Mouse (Mus musculus): Measurements from ENCODE around the gene Tmem222. TPM values are rescaled to one million over a fixed set of nuclear protein-coding genes. Genes with fewer than 3 reads are reported as not detected.
A peak's percentile ranks its signal among the peaks of the same experiment; 100 is the strongest.

Gene Tmem222
- polyA plus RNA-seq, 1 experiment = 92.6 TPM

GRCm38 (mm10) chr4:133285299-133285698 lies 7.7 kb upstream of the Tmem222 start:
- no peak for DNase-seq (ENCODE audit: low spot score)

DNA sequence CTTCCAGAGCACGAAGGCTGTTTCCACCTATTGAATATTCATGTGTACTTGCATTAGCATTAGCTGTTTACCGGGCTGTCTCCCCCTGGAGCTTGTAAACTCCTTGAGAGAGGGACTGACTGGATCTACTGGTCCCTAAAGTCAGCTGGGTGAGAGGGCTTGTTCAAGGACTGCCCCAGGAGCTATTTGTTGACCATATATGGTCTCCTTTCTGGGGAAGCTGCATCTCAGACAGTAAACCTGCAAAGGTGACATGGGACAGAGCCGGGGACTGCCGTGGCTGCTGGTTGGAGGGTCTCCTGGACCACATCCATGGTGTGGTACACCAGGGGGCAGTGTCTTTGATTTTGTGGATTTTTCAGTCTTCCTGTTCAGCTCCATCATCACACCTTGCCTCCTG lies 5.1 kb upstream of the Tmem222 start:
- no peak for DNase-seq (ENCODE audit: low spot score)

- DNase-seq (ENCODE audit: low spot score) = no peak
These were observed 4.4 kb upstream of the Tmem222 start for GRCm38 (mm10) chr4:133281951-133282481.

- no peak for DNase-seq (ENCODE audit: low spot score)
These were observed 3.9 kb upstream of the Tmem222 start for GRCm38 (mm10) chr4:133281513-133281912.

GRCm38 (mm10) chr4:133278482-133278881 lies 890 bp upstream of the Tmem222 start:
- no peak for DNase-seq (ENCODE audit: low spot score)

DNA sequence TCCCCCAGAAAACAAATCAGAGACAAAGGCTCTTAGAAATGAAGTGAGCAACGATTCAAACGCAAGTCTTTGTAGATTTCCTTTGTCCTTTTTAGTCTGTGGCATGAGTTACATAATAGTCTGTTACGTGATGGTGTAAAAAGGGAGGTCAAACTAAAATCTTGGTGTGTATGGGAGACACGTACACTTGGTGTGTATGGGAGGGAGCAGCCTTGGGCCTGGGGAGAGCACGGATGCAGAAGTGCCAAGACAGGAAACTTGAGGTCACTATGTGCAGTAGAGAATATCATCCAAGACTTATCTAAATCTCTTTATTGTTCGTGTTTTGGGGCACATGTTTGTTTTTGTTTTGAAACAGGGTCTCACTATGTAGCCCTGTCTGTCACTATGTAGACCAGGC lies 475 bp upstream of the Tmem222 start:
- DNase-seq (ENCODE audit: low spot score) = no peak

DNA sequence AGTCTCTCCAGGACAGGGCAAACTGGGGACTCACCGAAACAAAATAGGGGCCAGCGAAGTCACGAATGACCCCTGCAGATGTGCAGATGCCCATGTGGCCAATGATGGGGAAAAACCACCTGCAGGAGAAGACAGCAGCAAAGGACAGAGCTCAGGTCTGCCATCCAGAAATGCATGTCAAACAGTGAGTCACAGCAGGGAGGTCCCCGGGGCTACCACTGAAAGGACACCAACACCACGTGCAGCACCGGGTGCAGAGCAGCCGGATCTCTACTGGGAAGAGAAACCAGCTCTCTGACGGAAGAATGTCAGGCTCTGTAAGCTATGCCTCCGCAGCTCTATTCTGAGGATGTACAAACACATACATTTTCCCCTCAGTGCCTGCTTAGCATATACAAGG lies 6.7 kb downstream of the Tmem222 start:
- no peak for DNase-seq (ENCODE audit: low spot score)

DNA sequence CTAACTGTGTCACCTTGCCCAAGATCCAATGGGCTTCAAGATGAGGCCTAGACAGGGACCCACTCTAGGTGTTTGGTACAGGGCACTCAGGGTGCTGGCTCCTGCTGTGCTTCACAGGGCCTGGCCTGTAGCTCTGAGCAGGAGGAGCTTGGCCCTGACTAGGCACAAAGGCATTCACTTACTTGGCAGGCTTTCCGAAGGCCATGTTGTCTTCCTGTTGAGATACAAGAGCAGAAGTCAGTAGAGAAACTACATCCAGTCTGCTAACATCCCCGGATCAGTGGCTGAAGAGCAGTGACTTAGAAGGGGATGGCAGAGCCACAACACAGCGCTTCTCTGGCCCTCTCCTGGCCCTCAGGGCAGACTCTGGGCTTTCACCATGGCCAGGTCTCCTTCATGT lies 8.0 kb downstream of the Tmem222 start:
- no peak for DNase-seq (ENCODE audit: low spot score)

DNA sequence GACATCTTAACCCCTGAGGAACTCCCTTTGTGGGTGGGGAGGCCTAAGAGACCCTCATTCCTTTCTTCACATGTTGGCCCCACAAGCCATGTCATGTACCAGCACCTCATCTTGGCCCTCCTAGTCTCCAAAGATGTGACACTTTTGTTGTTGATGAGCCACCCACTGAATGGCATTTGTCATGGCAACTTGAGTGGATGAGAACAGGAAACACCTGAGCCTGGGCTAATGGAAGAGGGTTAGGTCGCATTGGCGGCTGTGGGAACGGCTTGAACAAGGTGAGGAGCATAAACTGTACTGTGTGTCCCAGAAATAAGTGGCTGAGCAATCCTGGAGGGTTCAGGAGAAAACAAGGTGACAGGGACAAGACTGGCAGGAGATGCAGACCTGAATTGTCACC lies 8.7 kb downstream of the Tmem222 start:
- no peak for DNase-seq (ENCODE audit: low spot score)

DNA sequence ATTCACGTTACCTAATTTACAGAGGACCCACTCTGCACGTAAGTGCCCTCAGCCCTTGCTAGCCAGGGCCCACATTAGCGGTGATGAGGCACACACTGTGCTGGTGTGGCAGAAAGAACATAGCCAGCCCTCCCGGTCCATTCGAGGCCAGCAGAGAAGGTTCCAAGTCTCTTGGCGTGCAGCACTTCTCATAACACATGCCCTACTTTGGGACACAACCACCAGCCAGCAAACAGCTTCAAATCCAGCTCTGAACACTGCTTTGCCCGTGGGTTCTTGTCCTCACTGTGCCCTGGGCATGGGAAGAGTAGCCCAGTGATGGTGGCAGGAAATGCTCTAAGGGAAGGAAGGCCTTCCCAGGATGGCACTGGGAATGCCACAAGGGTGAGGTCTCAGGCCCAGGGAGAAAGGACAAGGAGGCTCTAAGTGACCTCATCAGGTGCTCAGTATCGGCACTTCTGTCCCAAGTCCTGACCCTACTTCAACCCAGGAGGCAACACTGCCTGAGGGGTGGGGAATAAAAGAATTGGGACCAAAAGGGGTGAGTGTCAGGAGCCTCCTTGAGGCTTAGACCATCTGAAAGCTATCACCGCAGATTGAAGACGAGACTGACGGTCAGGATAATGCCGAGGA lies 11.2 kb downstream of the Tmem222 start:
- no peak for DNase-seq (ENCODE audit: low spot score)

GRCm38 (mm10) chr4:133265759-133266158 lies 11.8 kb downstream of the Tmem222 start:
- DNase-seq (ENCODE audit: low spot score) = no peak

- DNase-seq (ENCODE audit: low spot score) = no peak
These were observed 12.3 kb downstream of the Tmem222 start for GRCm38 (mm10) chr4:133265297-133265696.

- DNase-seq (ENCODE audit: low spot score) = no peak
These were observed 13.0 kb downstream of the Tmem222 start for GRCm38 (mm10) chr4:133264559-133264958.

DNA sequence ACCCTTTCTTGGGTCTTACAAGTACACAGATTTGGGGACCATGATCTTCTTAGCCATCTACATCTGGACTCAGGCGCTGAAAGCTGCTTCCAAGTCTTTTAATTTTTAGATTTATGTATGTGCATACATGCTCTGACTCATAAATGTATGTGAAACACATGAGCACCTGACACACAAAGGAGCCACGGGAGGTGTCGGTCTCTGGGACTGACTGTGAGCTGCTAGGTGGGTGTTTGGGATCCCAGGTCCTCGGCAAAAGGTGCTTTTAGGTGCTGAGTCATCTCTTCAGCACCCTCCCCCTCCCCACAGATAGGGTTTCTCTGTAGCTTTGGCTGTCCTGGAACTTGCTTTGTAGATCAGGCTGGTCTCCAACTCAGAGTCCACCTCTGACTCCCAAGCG lies 13.8 kb downstream of the Tmem222 start:
- DNase-seq (ENCODE audit: low spot score) = no peak

DNA sequence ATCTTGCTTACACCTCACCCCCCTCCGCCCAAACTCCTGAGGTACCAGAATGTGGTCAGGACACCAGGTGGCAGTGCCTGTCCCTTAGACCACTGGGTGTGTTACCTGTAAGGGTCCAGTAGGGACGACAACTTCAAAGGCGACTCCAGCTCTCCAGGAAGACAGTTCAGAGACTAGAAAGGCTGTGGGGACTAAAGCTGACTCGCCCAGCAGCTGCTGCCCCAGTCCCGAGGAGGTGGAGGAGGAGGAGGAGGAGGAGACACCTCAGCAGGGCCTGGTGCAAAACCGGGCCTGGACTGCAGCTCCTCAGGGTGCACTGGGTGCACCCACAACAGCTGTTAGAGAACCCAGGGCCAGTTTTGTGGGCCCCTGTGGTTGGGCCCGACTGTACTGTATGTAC lies 14.7 kb downstream of the Tmem222 start, which contains the start of gene Sytl1:
Sytl1 (minus strand) TSS at position 232 of the 400 bp plus-strand sequence.
- DNase-seq (ENCODE audit: low spot score) = no peak

- no peak for DNase-seq (ENCODE audit: low spot score)
These were observed 15.2 kb downstream of the Tmem222 start for GRCm38 (mm10) chr4:133262375-133262765.

GRCm38 (mm10) chr4:133261641-133262374 lies 15.8 kb downstream of the Tmem222 start:
- DNase-seq (ENCODE audit: low spot score) = no peak

GRCm38 (mm10) chr4:133257798-133258408 lies 19.7 kb downstream of the Tmem222 start:
- DNase-seq (ENCODE audit: low spot score) = peak; percentile 59

DNA sequence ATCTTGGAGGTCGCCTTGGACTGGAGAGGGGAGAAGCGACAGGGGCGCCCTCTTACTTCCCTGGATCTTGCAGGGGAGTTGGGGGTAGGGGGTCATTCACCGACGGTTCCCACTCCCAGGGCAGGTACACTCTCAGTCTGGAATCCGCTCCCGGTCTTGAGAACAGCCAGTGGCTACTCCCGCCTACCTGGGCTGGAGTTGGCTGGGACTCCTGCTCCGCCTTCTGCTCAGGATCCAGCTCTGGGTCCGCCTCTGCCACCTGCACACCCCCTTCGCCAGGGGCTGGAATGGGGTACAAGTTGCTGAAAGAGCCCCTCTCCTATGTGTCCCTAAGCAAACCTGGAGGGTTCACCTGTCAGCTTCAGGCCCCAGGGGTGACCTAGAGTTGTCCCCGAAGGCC lies 20.4 kb downstream of the Tmem222 start:
- no peak for DNase-seq (ENCODE audit: low spot score)

GRCm38 (mm10) chr4:133256820-133257219 lies 20.8 kb downstream of the Tmem222 start:
- no peak for DNase-seq (ENCODE audit: low spot score)

GRCm38 (mm10) chr4:133255392-133255791 lies 22.2 kb downstream of the Tmem222 start:
- no peak for DNase-seq (ENCODE audit: low spot score)

DNA sequence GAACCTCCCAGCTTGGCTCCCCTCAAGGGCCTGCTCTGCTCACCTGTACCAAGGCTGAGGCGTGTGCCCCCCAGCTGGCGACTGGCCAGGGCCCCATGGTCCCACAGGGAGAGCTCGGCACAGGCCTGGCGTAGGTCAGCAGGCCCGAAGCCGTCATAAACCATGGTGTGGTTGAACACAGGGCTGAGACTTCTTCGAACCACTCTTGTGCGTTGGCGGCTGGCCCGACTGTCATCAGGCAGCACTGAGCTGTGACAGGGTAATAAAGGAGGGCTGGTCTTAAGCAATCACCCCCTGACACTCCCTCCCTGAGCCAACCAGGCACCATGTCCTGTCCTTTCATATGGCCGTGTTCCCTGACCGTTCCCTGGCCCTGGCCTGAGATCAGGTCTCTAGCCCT lies 24.2 kb downstream of the Tmem222 start:
- DNase-seq (ENCODE audit: low spot score) = no peak

DNA sequence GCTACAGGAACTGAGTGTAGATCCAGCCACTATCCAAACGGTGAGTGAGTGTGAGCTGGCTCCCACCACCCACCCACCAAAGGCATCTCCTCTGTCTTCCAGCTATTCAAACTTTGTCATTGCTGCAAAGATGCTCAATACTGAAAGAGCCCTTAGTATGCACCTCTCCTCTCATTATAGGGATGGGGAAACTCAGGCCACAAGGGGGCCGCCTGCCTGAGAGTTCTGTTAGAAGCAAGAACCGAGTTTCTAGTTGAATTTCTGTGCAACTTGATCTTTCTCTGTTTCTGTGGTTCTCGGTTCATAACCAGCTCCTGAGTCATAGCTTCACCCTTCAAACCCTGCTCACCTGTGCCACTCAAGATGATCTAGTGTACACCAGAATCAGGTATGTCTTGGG lies 25.5 kb downstream of the Tmem222 start:
- no peak for DNase-seq (ENCODE audit: low spot score)

Data from urinary bladder, adult 2 months (tissue).